Mouse (Mus musculus) central nervous system, embryonic 14 days (tissue): ENCODE results near the gene Sipa1l2. TPM values are rescaled to one million over a fixed set of nuclear protein-coding genes. Genes with fewer than 3 reads are reported as not detected.

ENCODE experiments used
- polyA plus RNA-seq: library from polyadenylated mRNA; depleted of rRNA; stranded (reverse); fragments of >200 nt; gene quantifications from 2 replicates; pipeline ENCODE4 v1.2.3, GENCODE M21; 2012; rRNA removed

Gene Sipa1l2
- 37.7 and 42.5 TPM in 2 replicates for polyA plus RNA-seq

GRCm38 (mm10) chr8:125569533-125570365 is at the start of gene Sipa1l2:
Gene Sipa1l2, minus strand, starts transcription at chr8:125569808.

Other genes starting within 250 kb of the Sipa1l2 start
- gene Map10, start 100.0 kb upstream of the Sipa1l2 start, polyA plus RNA-seq = 4.2 and 4.4 TPM in 2 replicates
- 29.5 and 30.1 TPM in 2 replicates for gene Ntpcr, start 160.2 kb upstream of the Sipa1l2 start, polyA plus RNA-seq